10 mouse cellular contexts compared by ENCODE assay signal in genomic region chr8:70268311-70268710, GRCm38 (mm10). TPM values are rescaled to one million over a fixed set of nuclear protein-coding genes. Genes with fewer than 3 reads are reported as not detected.
A peak's percentile ranks its signal among the peaks of the same experiment; 100 is the strongest.
DNase-seq lines count a peak whose midpoint lies in the region; ATAC-seq and TF ChIP-seq lines count a peak whose summit lies in the region.
"Had no signal": no experiment of that assay in that cellular context is flagged by ENCODE, and none has a peak within 500 bp of the region (broad histone marks: within the 10 kb centered on the region; RNA-seq: fewer than 3 reads in every experiment).

No protein-coding gene starts in this region.

- no peak for ATAC-seq in heart, postnatal 0 days (ENCODE audit: insufficient read depth, low read depth)
- peak; percentile 26; the same call in 1 of the 2 replicates for ATAC-seq in midbrain, embryonic 16.5 days
- ATAC-seq in midbrain, embryonic 13.5 days: no peak
- 0 out of 2 replicates have a peak, but pooled peaks have one; percentile 15 for ATAC-seq in embryonic facial prominence, embryonic 15.5 days (ENCODE audit: insufficient number of reproducible peaks, low FRiP score, low TSS enrichment, low read depth)
- ATAC-seq in megakaryocyte progenitor cell, adult 5-6 weeks (replicated peaks; ENCODE audit: poor library complexity): peak; percentile 1; the same call in 1 of the 2 replicates

- no peaks in the 10 kb centered on the region for H3K27me3 ChIP-seq in heart, postnatal 0 days (ENCODE audit: control insufficient read depth, insufficient read depth, low read length)
- no peaks in the 10 kb centered on the region for H3K27me3 ChIP-seq in midbrain, embryonic 16.5 days (ENCODE audit: control insufficient read depth, insufficient read depth, low read depth, low read length)
- H3K27me3 ChIP-seq in midbrain, embryonic 13.5 days: no peaks in the 10 kb centered on the region
- no peaks in the 10 kb centered on the region for H3K27me3 ChIP-seq in embryonic facial prominence, embryonic 15.5 days

- H3K9me3 ChIP-seq in heart, postnatal 0 days (replicated peaks; ENCODE audit: control insufficient read depth, low read length): no peaks in the 10 kb centered on the region
- H3K9me3 ChIP-seq in midbrain, embryonic 16.5 days (replicated peaks; ENCODE audit: control insufficient read depth, low read length, poor library complexity, severe bottlenecking): no peaks in the 10 kb centered on the region
- H3K9me3 ChIP-seq in midbrain, embryonic 13.5 days: no peaks in the 10 kb centered on the region
- H3K9me3 ChIP-seq in embryonic facial prominence, embryonic 15.5 days (replicated peaks): no peaks in the 10 kb centered on the region

- 65% methylated on average over 5 of the region's 5 CpGs for WGBS in heart, postnatal 0 days
- 33% methylated on average over 5 of the region's 5 CpGs for WGBS in midbrain, embryonic 16.5 days
- 44% methylated on average over 5 of the region's 5 CpGs for WGBS in midbrain, embryonic 13.5 days
- 54% methylated on average over 5 of the region's 5 CpGs for WGBS in embryonic facial prominence, embryonic 15.5 days

- H3K27ac ChIP-seq in heart, postnatal 0 days (ENCODE audit: low read depth): peak overlapping the region; percentile 15; the same call in 1 of the 2 replicates
- H3K27ac ChIP-seq in midbrain, embryonic 16.5 days (ENCODE audit: low read length): no peak overlapping the region
- no peak overlapping the region for H3K27ac ChIP-seq in midbrain, embryonic 13.5 days
- H3K27ac ChIP-seq in embryonic facial prominence, embryonic 15.5 days (replicated peaks): peak overlapping the region; percentile 9; the same call in 1 of the 2 replicates

- TF ChIP-seq EP300 in heart, postnatal 0 days (IDR thresholded peaks at IDR 0.05; ENCODE audit: low read depth): no peak

- no peak for DNase-seq in heart, postnatal 0 days (ENCODE audit: low spot score)
- no peak for DNase-seq in heart, postnatal 4 days
- DNase-seq in kidney, postnatal 10 days: no peak
- DNase-seq in urinary bladder, postnatal 25 days (ENCODE audit: low spot score): no peak

- H3K36me3 ChIP-seq in heart, postnatal 0 days (replicated peaks; ENCODE audit: control insufficient read depth, insufficient read depth, low read length): peaks cover 21% of the 10 kb centered on the region
- peaks cover 21% of the 10 kb centered on the region for H3K36me3 ChIP-seq in midbrain, embryonic 16.5 days (ENCODE audit: control insufficient read depth, insufficient read depth, low read length)
- H3K36me3 ChIP-seq in midbrain, embryonic 13.5 days: peaks cover 33% of the 10 kb centered on the region
- peaks cover 23% of the 10 kb centered on the region for H3K36me3 ChIP-seq in embryonic facial prominence, embryonic 15.5 days

- no peak overlapping the region for H3K4me3 ChIP-seq in heart, postnatal 0 days (ENCODE audit: low read depth, low read length)
- H3K4me3 ChIP-seq in midbrain, embryonic 16.5 days (ENCODE audit: low read depth, low read length): no peak overlapping the region
- H3K4me3 ChIP-seq in midbrain, embryonic 13.5 days (replicated peaks): no peak overlapping the region
- no peak overlapping the region for H3K4me3 ChIP-seq in embryonic facial prominence, embryonic 15.5 days (replicated peaks)
- H3K4me3 ChIP-seq: myocyte had no signal

- no peak for TF ChIP-seq CTCF in heart, postnatal 0 days (IDR thresholded peaks at IDR 0.05; ENCODE audit: low read depth)

- H3K4me2 ChIP-seq in heart, postnatal 0 days (ENCODE audit: low read depth, low read length): no peak overlapping the region
- H3K4me2 ChIP-seq in midbrain, embryonic 16.5 days (ENCODE audit: low read length): no peak overlapping the region
- no peak overlapping the region for H3K4me2 ChIP-seq in midbrain, embryonic 13.5 days (replicated peaks)
- H3K4me2 ChIP-seq in embryonic facial prominence, embryonic 15.5 days (replicated peaks): no peak overlapping the region
- H3K4me2 ChIP-seq: heart, embryonic 11.5 days had no signal

- H3K9ac ChIP-seq in heart, postnatal 0 days (replicated peaks; ENCODE audit: low read depth, low read length): no peak overlapping the region
- no peak overlapping the region for H3K9ac ChIP-seq in midbrain, embryonic 16.5 days (ENCODE audit: low read depth, low read length)
- no peak overlapping the region for H3K9ac ChIP-seq in midbrain, embryonic 13.5 days (replicated peaks)
- no peak overlapping the region for H3K9ac ChIP-seq in embryonic facial prominence, embryonic 15.5 days

- H3K4me1 ChIP-seq in heart, postnatal 0 days (ENCODE audit: control insufficient read depth, insufficient read depth): peaks cover 7% of the 10 kb centered on the region; the same call in 1 of the 2 replicates
- H3K4me1 ChIP-seq in midbrain, embryonic 16.5 days (ENCODE audit: control insufficient read depth, insufficient read depth, low read length): no peaks in the 10 kb centered on the region
- no peaks in the 10 kb centered on the region for H3K4me1 ChIP-seq in midbrain, embryonic 13.5 days (replicated peaks)
- peaks cover 6% of the 10 kb centered on the region; the same call in 1 of the 2 replicates for H3K4me1 ChIP-seq in embryonic facial prominence, embryonic 15.5 days

RNA-seq across cellular contexts. Expression of gene Homer3, which starts 14.3 kb away (rescaled TPM):
- 29.1 and 38.9 TPM in 2 replicates for total RNA-seq in heart, postnatal 0 days (2014; rRNA removed; ENCODE audit: low replicate concordance)
- polyA plus RNA-seq in heart, postnatal 0 days (2015; fragmentation: Nextera tagmentation; extraction: Ambion mirVana): 19.5 TPM in 2 replicates
- total RNA-seq in heart, postnatal 4 days (2021): 10 to 100 TPM; 36.2 to 36.4 TPM
- polyA plus RNA-seq in midbrain, embryonic 16.5 days (2015; fragmentation: Nextera tagmentation; extraction: Ambion mirVana): 26.3 and 29.9 TPM in 2 replicates
- 57.7 and 61.5 TPM in 2 replicates for polyA plus RNA-seq in midbrain, embryonic 13.5 days (2015; fragmentation: Nextera tagmentation; extraction: Ambion mirVana)
- polyA plus RNA-seq in embryonic facial prominence, embryonic 15.5 days (2015; fragmentation: Nextera tagmentation; extraction: Ambion mirVana): 43.2 and 49.4 TPM in 2 replicates
- 4.2 and 5.8 TPM in 2 replicates for total RNA-seq in megakaryocyte progenitor cell, adult 5-6 weeks (2015)
- total RNA-seq in megakaryocyte progenitor cell, adult 5-6 weeks (2017): 8.9 and 9.9 TPM in 2 replicates

RNA-seq across cellular contexts. Expression of gene Ddx49, which starts 34.0 kb away (rescaled TPM):
- 33.1 and 35.6 TPM in 2 replicates for total RNA-seq in heart, postnatal 0 days (2014; rRNA removed; ENCODE audit: low replicate concordance)
- 24.4 and 26.7 TPM in 2 replicates for polyA plus RNA-seq in heart, postnatal 0 days (2015; fragmentation: Nextera tagmentation; extraction: Ambion mirVana)
- 10 to 100 TPM; 37.2 to 46.4 TPM for total RNA-seq in heart, postnatal 4 days (2021)
- 40.3 and 45.0 TPM in 2 replicates for polyA plus RNA-seq in midbrain, embryonic 16.5 days (2015; fragmentation: Nextera tagmentation; extraction: Ambion mirVana)
- 50.0 and 54.6 TPM in 2 replicates for polyA plus RNA-seq in midbrain, embryonic 13.5 days (2015; fragmentation: Nextera tagmentation; extraction: Ambion mirVana)
- polyA plus RNA-seq in embryonic facial prominence, embryonic 15.5 days (2015; fragmentation: Nextera tagmentation; extraction: Ambion mirVana): 50.2 and 52.1 TPM in 2 replicates
- 42.7 and 44.7 TPM in 2 replicates for total RNA-seq in megakaryocyte progenitor cell, adult 5-6 weeks (2015)
- total RNA-seq in megakaryocyte progenitor cell, adult 5-6 weeks (2017): 163 and 172 TPM in 2 replicates

RNA-seq across cellular contexts. Expression of gene Cope, which starts 34.0 kb away (rescaled TPM):
- 154 and 193 TPM in 2 replicates for total RNA-seq in heart, postnatal 0 days (2014; rRNA removed; ENCODE audit: low replicate concordance)
- polyA plus RNA-seq in heart, postnatal 0 days (2015; fragmentation: Nextera tagmentation; extraction: Ambion mirVana): 294 and 295 TPM in 2 replicates
- total RNA-seq in heart, postnatal 4 days (2021): 100 to 1,000 TPM; 176 to 179 TPM
- 261 and 268 TPM in 2 replicates for polyA plus RNA-seq in midbrain, embryonic 16.5 days (2015; fragmentation: Nextera tagmentation; extraction: Ambion mirVana)
- polyA plus RNA-seq in midbrain, embryonic 13.5 days (2015; fragmentation: Nextera tagmentation; extraction: Ambion mirVana): 273 and 290 TPM in 2 replicates
- polyA plus RNA-seq in embryonic facial prominence, embryonic 15.5 days (2015; fragmentation: Nextera tagmentation; extraction: Ambion mirVana): 377 and 397 TPM in 2 replicates
- 214 and 223 TPM in 2 replicates for total RNA-seq in megakaryocyte progenitor cell, adult 5-6 weeks (2015)
- total RNA-seq in megakaryocyte progenitor cell, adult 5-6 weeks (2017): 129 and 151 TPM in 2 replicates

RNA-seq across cellular contexts. Expression of gene Armc6, which starts 34.0 kb away (rescaled TPM):
- 20.1 and 26.5 TPM in 2 replicates for total RNA-seq in heart, postnatal 0 days (2014; rRNA removed; ENCODE audit: low replicate concordance)
- polyA plus RNA-seq in heart, postnatal 0 days (2015; fragmentation: Nextera tagmentation; extraction: Ambion mirVana): 11.9 and 13.1 TPM in 2 replicates
- total RNA-seq in heart, postnatal 4 days (2021): 10 to 100 TPM; 10.2 to 10.6 TPM
- polyA plus RNA-seq in midbrain, embryonic 16.5 days (2015; fragmentation: Nextera tagmentation; extraction: Ambion mirVana): 116 and 133 TPM in 2 replicates
- polyA plus RNA-seq in midbrain, embryonic 13.5 days (2015; fragmentation: Nextera tagmentation; extraction: Ambion mirVana): 74.2 and 77.6 TPM in 2 replicates
- polyA plus RNA-seq in embryonic facial prominence, embryonic 15.5 days (2015; fragmentation: Nextera tagmentation; extraction: Ambion mirVana): 30.5 and 31.1 TPM in 2 replicates
- 7.1 and 9.2 TPM in 2 replicates for total RNA-seq in megakaryocyte progenitor cell, adult 5-6 weeks (2015)
- total RNA-seq in megakaryocyte progenitor cell, adult 5-6 weeks (2017): 3.2 and 5.3 TPM in 2 replicates

RNA-seq across cellular contexts. Expression of gene Sugp2, which starts 34.3 kb away (rescaled TPM):
- 32.0 and 48.7 TPM in 2 replicates for total RNA-seq in heart, postnatal 0 days (2014; rRNA removed; ENCODE audit: low replicate concordance)
- polyA plus RNA-seq in heart, postnatal 0 days (2015; fragmentation: Nextera tagmentation; extraction: Ambion mirVana): 14.5 and 15.5 TPM in 2 replicates
- total RNA-seq in heart, postnatal 4 days (2021): 10 to 100 TPM; 52.2 to 55.4 TPM
- polyA plus RNA-seq in midbrain, embryonic 16.5 days (2015; fragmentation: Nextera tagmentation; extraction: Ambion mirVana): 104 TPM in 2 replicates
- 84.2 and 86.0 TPM in 2 replicates for polyA plus RNA-seq in midbrain, embryonic 13.5 days (2015; fragmentation: Nextera tagmentation; extraction: Ambion mirVana)
- polyA plus RNA-seq in embryonic facial prominence, embryonic 15.5 days (2015; fragmentation: Nextera tagmentation; extraction: Ambion mirVana): 31.7 and 32.5 TPM in 2 replicates
- 32.2 and 53.8 TPM in 2 replicates for total RNA-seq in megakaryocyte progenitor cell, adult 5-6 weeks (2015)
- 44.2 and 45.7 TPM in 2 replicates for total RNA-seq in megakaryocyte progenitor cell, adult 5-6 weeks (2017)

Comparison
In these comparisons a context has a peak if more than half of its experiments do, and no peak if none do; other contexts are left out.
1. ATAC-seq: peak in midbrain, embryonic 16.5 days (single experiment), embryonic facial prominence, embryonic 15.5 days (single experiment) and megakaryocyte progenitor cell, adult 5-6 weeks (single experiment); none in heart, postnatal 0 days (single experiment) and midbrain, embryonic 13.5 days (single experiment).
2. H3K27ac ChIP-seq: peak in heart, postnatal 0 days (single experiment) and embryonic facial prominence, embryonic 15.5 days (single experiment); none in midbrain, embryonic 16.5 days (single experiment) and midbrain, embryonic 13.5 days (single experiment).